Mouse (Mus musculus) layer of hippocampus, postnatal 10 days (tissue): ENCODE data around the gene Ttc26. TPM values are rescaled to one million over a fixed set of nuclear protein-coding genes. Genes with fewer than 3 reads are reported as not detected.
"Not testable (repeated sequence)": the region's sequence is repeated elsewhere in the genome, so short reads cannot be mapped to it uniquely, and the experiment has no call there.

Experiments used
- DNase-seq, 2 experiments: peaks; one replicate each; pipeline ENCODE4 v3.0.0; 2021; ENCODE audit warnings: low spot score in 2 of 2
- total RNA-seq, 2 experiments: library from RNA; stranded (reverse); gene quantifications; 2 replicates each; pipeline ENCODE4 v1.2.3; 2021

Gene Ttc26
- total RNA-seq, 2 experiments from 2014 or later, result 9.8 to 10.1 TPM

- no peak for DNase-seq
Measured at GRCm38 (mm10) chr6:38355862-38356261, 25.4 kb upstream of the Ttc26 start.

GRCm38 (mm10) chr6:38356661-38357433 is 24.4 kb upstream of the Ttc26 start:
- DNase-seq, result not testable (repeated sequence)

- DNase-seq, result no peak
Measured at GRCm38 (mm10) chr6:38357603-38358252, 23.5 kb upstream of the Ttc26 start.

GRCm38 (mm10) chr6:38358253-38359027 is 22.8 kb upstream of the Ttc26 start:
- no peak for DNase-seq

- DNase-seq, result not testable (repeated sequence)
Measured at GRCm38 (mm10) chr6:38359044-38359735, 22.1 kb upstream of the Ttc26 start.

- no peak for DNase-seq
Measured at GRCm38 (mm10) chr6:38359736-38360499, 21.4 kb upstream of the Ttc26 start.

- DNase-seq, result no peak
Measured at GRCm38 (mm10) chr6:38361065-38361464, 20.2 kb upstream of the Ttc26 start.

- no peak for DNase-seq
Measured at GRCm38 (mm10) chr6:38361937-38362336, 19.3 kb upstream of the Ttc26 start.

- DNase-seq, result no peak
Measured at GRCm38 (mm10) chr6:38363370-38363769, 17.9 kb upstream of the Ttc26 start.

- no peak for DNase-seq
Measured at GRCm38 (mm10) chr6:38364121-38364520, 17.1 kb upstream of the Ttc26 start.

- DNase-seq, result no peak
Measured at GRCm38 (mm10) chr6:38369945-38370344, 11.3 kb upstream of the Ttc26 start.

GRCm38 (mm10) chr6:38374271-38374670 is 7.0 kb upstream of the Ttc26 start:
- DNase-seq, result no peak

GRCm38 (mm10) chr6:38380764-38381128 is 523 bp upstream of the Ttc26 start:
- no peak for DNase-seq

GRCm38 (mm10) chr6:38389671-38390070 is 8.4 kb downstream of the Ttc26 start:
- peak; percentile 33 to 63 for DNase-seq

GRCm38 (mm10) chr6:38432457-38432856 is 51.2 kb downstream of the Ttc26 start:
- peak in 1 of 2 experiments; percentile 15 for DNase-seq

- DNase-seq, result peak; percentile 98
Measured at GRCm38 (mm10) chr6:38433261-38434033, 52.2 kb downstream of the Ttc26 start, which contains the start of gene Ubn2. TSS of gene Ubn2 (plus strand) at chr6:38433950.

- DNase-seq, result peak; percentile 63 to 72
Measured at GRCm38 (mm10) chr6:38434055-38435023, 53.1 kb downstream of the Ttc26 start.

GRCm38 (mm10) chr6:38443842-38444241 is 62.6 kb downstream of the Ttc26 start:
- no peak for DNase-seq
